Mouse (Mus musculus): ENCODE measurements around the gene Prtg. TPM values are rescaled to one million over a fixed set of nuclear protein-coding genes. Genes with fewer than 3 reads are reported as not detected.

The Prtg gene
- total and polyA plus RNA-seq, 3 experiments: not detected

DNA sequence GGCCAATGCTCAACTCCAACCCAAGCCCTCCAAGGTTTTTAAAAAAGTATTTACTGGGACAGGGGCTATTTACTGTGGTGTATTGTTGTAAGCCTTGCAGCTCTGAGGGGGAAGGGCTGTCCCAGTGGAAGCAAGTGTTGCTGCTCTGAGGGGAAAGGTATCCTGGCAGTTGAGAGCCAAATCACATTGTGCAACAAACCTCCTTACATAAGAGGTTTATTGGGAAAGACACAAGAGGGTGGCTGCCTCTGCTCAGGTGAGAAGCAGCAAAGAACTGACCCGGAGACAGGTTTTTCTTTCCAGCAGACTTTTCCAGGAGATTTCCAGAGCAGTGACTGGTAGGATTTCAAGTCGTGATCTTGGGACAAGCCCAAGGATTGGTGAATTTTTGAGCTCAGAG is 129.6 kb downstream of the Prtg start:
- H3K27ac ChIP-seq (ENCODE audit: control insufficient read depth, low read depth, low read length): no peak overlapping the region
- no peaks in the 10 kb centered on the region for H3K36me3 ChIP-seq (ENCODE audit: control insufficient read depth in 1 of 2, insufficient read depth in 2 of 2, low read length in 2 of 2)
- H3K9ac ChIP-seq (ENCODE audit: control insufficient read depth, low read depth, low read length, poor library complexity, severe bottlenecking): no peak overlapping the region
- TF ChIP-seq TBP (IDR thresholded peaks at IDR 0.05; ENCODE audit: low read depth, low read length) (no peak), ZNF384 (IDR thresholded peaks at IDR 0.05; ENCODE audit: low read depth, low read length) (no peak), USF2 (IDR thresholded peaks at IDR 0.05; ENCODE audit: borderline replicate concordance in 1 of 2, insufficient read depth in 1 of 2, low read depth in 1 of 2, low read length in 2 of 2) (no peak), SIN3A (IDR thresholded peaks at IDR 0.05; ENCODE audit: low read length) (no peak), RCOR1 (IDR thresholded peaks at IDR 0.05; ENCODE audit: low read depth, low read length) (no peak), POLR2AphosphoS2 (IDR thresholded peaks at IDR 0.05; ENCODE audit: low read length) (no peak), CHD2 (IDR thresholded peaks at IDR 0.05; ENCODE audit: low read length) (no peak), MYB (IDR thresholded peaks at IDR 0.05; ENCODE audit: low read depth, low read length) (no peak), JUND (IDR thresholded peaks at IDR 0.05; ENCODE audit: low read depth, low read length) (no peak), NELFE (IDR thresholded peaks at IDR 0.05; ENCODE audit: low read depth, low read length) (no peak), CTCF (IDR thresholded peaks at IDR 0.05 in 2 of 3, conservative IDR thresholded peaks at IDR 0.05 in 1 of 3; ENCODE audit: control insufficient read depth in 1 of 3, insufficient read depth in 1 of 3, low read depth in 2 of 3, low read length in 3 of 3, poor library complexity in 1 of 3, severe bottlenecking in 1 of 3) (no peak), MYC (IDR thresholded peaks at IDR 0.05; ENCODE audit: low read depth, low read length) (no peak), USF1 (IDR thresholded peaks at IDR 0.05; ENCODE audit: low read depth, low read length) (no peak), HCFC1 (IDR thresholded peaks at IDR 0.05; ENCODE audit: low read depth, low read length) (no peak), GATA1 (IDR thresholded peaks at IDR 0.05; ENCODE audit: low read depth, low read length) (no peak)
- no peak for DNase-seq (ENCODE audit: low read depth, low spot score)
- peaks cover 0 to 4% of the 10 kb centered on the region in 2 experiments; a peak in 3 of 4 replicates for H3K27me3 ChIP-seq (ENCODE audit: control insufficient read depth in 1 of 2, insufficient read depth in 2 of 2, low read length in 2 of 2)
- H3K79me2 ChIP-seq (ENCODE audit: control insufficient read depth, insufficient read depth, low read length, poor library complexity): no peaks in the 10 kb centered on the region
- H3K4me3 ChIP-seq (ENCODE audit: control insufficient read depth in 1 of 2, insufficient read depth in 1 of 2, low read depth in 2 of 2, low read length in 2 of 2): no peak overlapping the region
- no peaks in the 10 kb centered on the region for H3K9me3 ChIP-seq (replicated peaks; ENCODE audit: insufficient read depth, low read length)
- no peaks in the 10 kb centered on the region for H3K4me1 ChIP-seq (ENCODE audit: control insufficient read depth in 1 of 2, insufficient read depth in 2 of 2, low read length in 2 of 2)

- H3K27ac ChIP-seq (ENCODE audit: control insufficient read depth, low read depth, low read length): no peak overlapping the region
- H3K9ac ChIP-seq (ENCODE audit: control insufficient read depth, low read depth, low read length, poor library complexity, severe bottlenecking): no peak overlapping the region
- no peak overlapping the region for H3K4me3 ChIP-seq (ENCODE audit: control insufficient read depth in 1 of 2, insufficient read depth in 1 of 2, low read depth in 2 of 2, low read length in 2 of 2)
- H3K4me1 ChIP-seq (ENCODE audit: control insufficient read depth in 1 of 2, insufficient read depth in 2 of 2, low read length in 2 of 2): no peaks in the 10 kb centered on the region
- H3K27me3 ChIP-seq (ENCODE audit: control insufficient read depth in 1 of 2, insufficient read depth in 2 of 2, low read length in 2 of 2): peaks cover 0 to 3% of the 10 kb centered on the region in 2 experiments; a peak in 2 of 4 replicates
- H3K36me3 ChIP-seq (ENCODE audit: control insufficient read depth in 1 of 2, insufficient read depth in 2 of 2, low read length in 2 of 2): no peaks in the 10 kb centered on the region
- TF ChIP-seq CTCF (IDR thresholded peaks at IDR 0.05 in 2 of 3, conservative IDR thresholded peaks at IDR 0.05 in 1 of 3; ENCODE audit: control insufficient read depth in 1 of 3, insufficient read depth in 1 of 3, low read depth in 2 of 3, low read length in 3 of 3, poor library complexity in 1 of 3, severe bottlenecking in 1 of 3): peak; percentile 34 to 64 (median 42); a peak in 5 of 6 replicates
- peak; percentile 16; the same call in 1 of the 2 replicates for TF ChIP-seq SMC3 (IDR thresholded peaks at IDR 0.05; ENCODE audit: low read depth, low read length)
- no peak for TF ChIP-seq HCFC1 (IDR thresholded peaks at IDR 0.05; ENCODE audit: low read depth, low read length)
- H3K9me3 ChIP-seq (replicated peaks; ENCODE audit: insufficient read depth, low read length): no peaks in the 10 kb centered on the region
- peak; percentile 38 for DNase-seq (ENCODE audit: low read depth, low spot score)
- H3K79me2 ChIP-seq (ENCODE audit: control insufficient read depth, insufficient read depth, low read length, poor library complexity): no peaks in the 10 kb centered on the region
These were observed 136.8 kb downstream of the Prtg start for GRCm38 (mm10) chr9:72943424-72943823.

All from MEL (cell line).